Mouse (Mus musculus): ENCODE data around the gene 4930426L09Rik. TPM values are rescaled to one million over a fixed set of nuclear protein-coding genes. Genes with fewer than 3 reads are reported as not detected.

4930426L09Rik gene
- polyA plus RNA-seq, 1 experiment from 2014 or later = 0.53 TPM

Other genes with a start within 250 kb of the 4930426L09Rik start
- 10.0 and 10.2 TPM in 2 replicates for gene Pip4k2a, start 217 bp upstream of the 4930426L09Rik start, polyA plus RNA-seq (2015; fragmentation: Nextera tagmentation; extraction: Ambion mirVana)
- 2.1 and 2.2 TPM in 2 replicates for gene Armc3, start 201.0 kb downstream of the 4930426L09Rik start, polyA plus RNA-seq (2015; fragmentation: Nextera tagmentation; extraction: Ambion mirVana)

Measured in midbrain, embryonic 16.5 days (tissue).